Mouse (Mus musculus): Measurements from ENCODE around the gene Elp1. TPM values are rescaled to one million over a fixed set of nuclear protein-coding genes. Genes with fewer than 3 reads are reported as not detected.

The Elp1 gene
- total RNA-seq, 2 experiments from 2014 or later = 65.0 to 68.6 TPM

- no peak for DNase-seq
These were observed 33.2 kb downstream of the Elp1 start for GRCm38 (mm10) chr4:56768913-56769312.

- no peak for DNase-seq
These were observed 34.3 kb downstream of the Elp1 start for GRCm38 (mm10) chr4:56767861-56768284.

- no peak for DNase-seq
These were observed 44.4 kb downstream of the Elp1 start for GRCm38 (mm10) chr4:56757693-56758092.

GRCm38 (mm10) chr4:56756966-56757600 is 45.0 kb downstream of the Elp1 start:
- DNase-seq = no peak

- DNase-seq = no peak
These were observed 46.1 kb downstream of the Elp1 start for GRCm38 (mm10) chr4:56756021-56756420.

GRCm38 (mm10) chr4:56747456-56747855 is 54.7 kb downstream of the Elp1 start:
- DNase-seq = no peak

- DNase-seq = no peak
These were observed 55.8 kb downstream of the Elp1 start for GRCm38 (mm10) chr4:56746345-56746744.

- no peak for DNase-seq
These were observed 58.6 kb downstream of the Elp1 start, which contains the start of gene Actl7a for GRCm38 (mm10) chr4:56743363-56744195. Actl7a (plus strand) TSS chr4:56743413.

GRCm38 (mm10) chr4:56742698-56743097 is 59.4 kb downstream of the Elp1 start:
- no peak for DNase-seq

GRCm38 (mm10) chr4:56741041-56741493 is 61.1 kb downstream of the Elp1 start, which contains the start of gene Actl7b:
Actl7b (minus strand) TSS chr4:56741443.
- no peak for DNase-seq

- no peak for DNase-seq
These were observed 61.5 kb downstream of the Elp1 start for GRCm38 (mm10) chr4:56740611-56741010.

GRCm38 (mm10) chr4:56740020-56740485 is 62.1 kb downstream of the Elp1 start, which contains the start of gene Gm26657:
Gm26657 (plus strand) TSS chr4:56740070.
- no peak for DNase-seq

- no peak for DNase-seq
These were observed 76.3 kb downstream of the Elp1 start for GRCm38 (mm10) chr4:56725839-56726238.

GRCm38 (mm10) chr4:56723237-56723636 is 78.9 kb downstream of the Elp1 start:
- DNase-seq = no peak

- no peak for DNase-seq
These were observed 79.8 kb downstream of the Elp1 start for GRCm38 (mm10) chr4:56722346-56722745.

- no peak for DNase-seq
These were observed 80.7 kb downstream of the Elp1 start for GRCm38 (mm10) chr4:56721469-56721868.

- DNase-seq = no peak
These were observed 81.7 kb downstream of the Elp1 start for GRCm38 (mm10) chr4:56720403-56720802.

GRCm38 (mm10) chr4:56719456-56719855 is 82.7 kb downstream of the Elp1 start:
- DNase-seq = no peak

GRCm38 (mm10) chr4:56718573-56719442 is 83.3 kb downstream of the Elp1 start:
- no peak for DNase-seq

- no peak for DNase-seq
These were observed 84.2 kb downstream of the Elp1 start for GRCm38 (mm10) chr4:56717932-56718331.

GRCm38 (mm10) chr4:56716801-56717200 is 85.3 kb downstream of the Elp1 start:
- no peak for DNase-seq

GRCm38 (mm10) chr4:56713155-56713554 is 89.0 kb downstream of the Elp1 start:
- no peak for DNase-seq

Data from layer of hippocampus, postnatal 36 days (tissue).